Mouse (Mus musculus): ENCODE measurements around the gene Pogk.

The Pogk gene

GRCm38 (mm10) chr1:166409701-166410220, at the start of gene Pogk:
Gene Pogk (minus strand): TSS chr1:166409863.
- peak; percentile 90 for DNase-seq (ENCODE audit: low spot score)

GRCm38 (mm10) chr1:166441992-166442391, 32.3 kb upstream of the Pogk start:
- no peak for DNase-seq (ENCODE audit: low spot score)

GRCm38 (mm10) chr1:166439426-166439825, 29.8 kb upstream of the Pogk start:
- no peak for DNase-seq (ENCODE audit: low spot score)

- DNase-seq (ENCODE audit: low spot score): peak; percentile 11
These were observed 20.3 kb upstream of the Pogk start for GRCm38 (mm10) chr1:166429809-166430431.

GRCm38 (mm10) chr1:166429053-166429452, 19.4 kb upstream of the Pogk start:
- DNase-seq (ENCODE audit: low spot score): peak; percentile 6

- no peak for DNase-seq (ENCODE audit: low spot score)
These were observed 2.6 kb upstream of the Pogk start for GRCm38 (mm10) chr1:166412266-166412665.

GRCm38 (mm10) chr1:166411541-166411940, 1.9 kb upstream of the Pogk start:
- no peak for DNase-seq (ENCODE audit: low spot score)

- DNase-seq (ENCODE audit: low spot score): peak; percentile 39
These were observed 424 bp downstream of the Pogk start for GRCm38 (mm10) chr1:166409177-166409700.

GRCm38 (mm10) chr1:166403846-166404245, 5.8 kb downstream of the Pogk start:
- no peak for DNase-seq (ENCODE audit: low spot score)

- no peak for DNase-seq (ENCODE audit: low spot score)
These were observed 7.7 kb downstream of the Pogk start for GRCm38 (mm10) chr1:166402003-166402402.

- DNase-seq (ENCODE audit: low spot score): no peak
These were observed 8.2 kb downstream of the Pogk start for GRCm38 (mm10) chr1:166401455-166401854.

GRCm38 (mm10) chr1:166396381-166396780, 13.3 kb downstream of the Pogk start:
- no peak for DNase-seq (ENCODE audit: low spot score)

GRCm38 (mm10) chr1:166395661-166396060, 14.0 kb downstream of the Pogk start:
- DNase-seq (ENCODE audit: low spot score): no peak

- no peak for DNase-seq (ENCODE audit: low spot score)
These were observed 14.9 kb downstream of the Pogk start for GRCm38 (mm10) chr1:166394770-166395169.

GRCm38 (mm10) chr1:166391671-166392070, 18.0 kb downstream of the Pogk start:
- DNase-seq (ENCODE audit: low spot score): no peak

GRCm38 (mm10) chr1:166389406-166390125, 20.1 kb downstream of the Pogk start:
- no peak for DNase-seq (ENCODE audit: low spot score)

GRCm38 (mm10) chr1:166388511-166388910, 21.2 kb downstream of the Pogk start:
- no peak for DNase-seq (ENCODE audit: low spot score)

GRCm38 (mm10) chr1:166385431-166385830, 24.2 kb downstream of the Pogk start:
- no peak for DNase-seq (ENCODE audit: low spot score)

- DNase-seq (ENCODE audit: low spot score): no peak
These were observed 25.0 kb downstream of the Pogk start for GRCm38 (mm10) chr1:166384614-166385013.

GRCm38 (mm10) chr1:166382626-166383025, 27.0 kb downstream of the Pogk start:
- DNase-seq (ENCODE audit: low spot score): no peak

GRCm38 (mm10) chr1:166381821-166382220, 27.8 kb downstream of the Pogk start:
- DNase-seq (ENCODE audit: low spot score): no peak

GRCm38 (mm10) chr1:166381336-166381735, 28.3 kb downstream of the Pogk start:
- DNase-seq (ENCODE audit: low spot score): no peak

GRCm38 (mm10) chr1:166379630-166380231, 29.9 kb downstream of the Pogk start:
- peak; percentile 75 for DNase-seq (ENCODE audit: low spot score)

All from embryo, embryonic 10 days (tissue).